Mouse (Mus musculus) gastrocnemius, adult 8-10 months (tissue): ENCODE measurements at regions not wholly inside any gene's neighbourhood (a gene's known extent, or its start where the extent isn't known, plus 50 kb on each side); places are given as distances from the start of the nearest gene placed in this dataset.

ENCODE experiments used
- DNase-seq, 2 experiments: peaks; one replicate each; pipeline ENCODE4 v3.0.0; 2022; ENCODE audit warnings: low spot score in 2 of 2

- peak; percentile 14 to 41 for DNase-seq
These were observed 357.6 kb upstream of the Acvr2a start for GRCm38 (mm10) chr2:48456072-48457040.

- DNase-seq, result no peak
These were observed 356.8 kb upstream of the Acvr2a start for GRCm38 (mm10) chr2:48457117-48457516.

GRCm38 (mm10) chr2:48465483-48465882 is 348.4 kb upstream of the Acvr2a start:
- DNase-seq, result no peak

- no peak for DNase-seq
These were observed 345.0 kb upstream of the Acvr2a start for GRCm38 (mm10) chr2:48468895-48469294.

GRCm38 (mm10) chr2:48469357-48469756 is 344.6 kb upstream of the Acvr2a start:
- no peak for DNase-seq

GRCm38 (mm10) chr2:48473102-48473501 is 340.8 kb upstream of the Acvr2a start:
- DNase-seq, result no peak

- no peak for DNase-seq
These were observed 339.3 kb upstream of the Acvr2a start for GRCm38 (mm10) chr2:48474642-48475041.

GRCm38 (mm10) chr2:48476777-48477176 is 337.1 kb upstream of the Acvr2a start:
- no peak for DNase-seq

GRCm38 (mm10) chr2:48477336-48477735 is 336.6 kb upstream of the Acvr2a start:
- DNase-seq, result no peak

GRCm38 (mm10) chr2:48479601-48480000 is 334.3 kb upstream of the Acvr2a start:
- peak; percentile 22 to 44 for DNase-seq

GRCm38 (mm10) chr2:48480428-48481191 is 333.3 kb upstream of the Acvr2a start:
- no peak for DNase-seq

- no peak for DNase-seq
These were observed 332.6 kb upstream of the Acvr2a start for GRCm38 (mm10) chr2:48481209-48481742.

GRCm38 (mm10) chr2:48493574-48493973 is 320.3 kb upstream of the Acvr2a start:
- DNase-seq, result no peak

- DNase-seq, result no peak
These were observed 319.8 kb upstream of the Acvr2a start for GRCm38 (mm10) chr2:48494065-48494464.

- no peak for DNase-seq
These were observed 319.3 kb upstream of the Acvr2a start for GRCm38 (mm10) chr2:48494632-48495031.

GRCm38 (mm10) chr2:48498047-48498723 is 315.7 kb upstream of the Acvr2a start:
- no peak for DNase-seq

GRCm38 (mm10) chr2:48499396-48499795 is 314.5 kb upstream of the Acvr2a start:
- no peak for DNase-seq

- DNase-seq, result no peak
These were observed 312.5 kb upstream of the Acvr2a start for GRCm38 (mm10) chr2:48501387-48501786.

GRCm38 (mm10) chr2:48513848-48514247 is 300.1 kb upstream of the Acvr2a start:
- no peak for DNase-seq

- no peak for DNase-seq
These were observed 294.0 kb upstream of the Acvr2a start for GRCm38 (mm10) chr2:48519838-48520404.

- DNase-seq, result peak; percentile 34 to 60
These were observed 293.4 kb upstream of the Acvr2a start for GRCm38 (mm10) chr2:48520535-48520971.
